10 mouse cellular contexts compared by ENCODE assay signal in the genomic region with DNA sequence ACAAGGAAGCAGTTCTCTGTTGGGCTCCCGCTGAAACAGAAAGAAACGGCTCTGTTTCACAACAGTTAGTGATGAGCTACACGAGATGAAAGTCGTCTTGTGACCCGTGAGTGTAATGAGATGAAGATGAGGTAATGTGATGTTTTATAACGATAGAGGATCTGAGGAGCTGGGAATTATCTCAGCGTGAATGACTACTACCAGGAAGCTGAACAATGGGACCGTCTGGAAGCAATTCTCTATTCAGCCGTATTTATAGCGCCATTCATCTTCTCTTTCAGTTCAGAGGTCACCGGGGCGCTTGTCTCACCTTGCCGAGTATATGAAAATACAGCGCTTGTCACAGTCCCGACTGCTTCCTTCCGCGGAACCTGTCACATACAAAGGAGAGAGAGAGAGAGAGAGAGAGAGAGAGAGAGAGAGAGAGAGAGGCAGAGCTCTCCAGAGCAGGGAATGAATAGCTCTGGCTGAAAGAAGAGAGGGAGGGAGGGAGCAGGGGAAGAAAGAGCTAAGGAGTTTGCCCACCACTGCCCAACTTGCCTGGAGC. TPM values are rescaled to one million over a fixed set of nuclear protein-coding genes. Genes with fewer than 3 reads are reported as not detected.
DNase-seq lines count a peak whose midpoint lies in the region; ATAC-seq and TF ChIP-seq lines count a peak whose summit lies in the region.
"Had no signal": no experiment of that assay in that cellular context is flagged by ENCODE, and none has a peak within 500 bp of the region (broad histone marks: within the 10 kb centered on the region; RNA-seq: fewer than 3 reads in every experiment).

No protein-coding gene starts in this region.

- TF ChIP-seq EP300 in stomach, postnatal 0 days (optimal IDR thresholded peaks at IDR 0.05): no peak

- H3K79me2 ChIP-seq in macrophage (ENCODE audit: inconsistent target): no peaks in the 10 kb centered on the region

- ATAC-seq in lung, embryonic 14.5 days (ENCODE audit: insufficient read depth): no peak
- peak; percentile 55; the same call in 1 of the 2 replicates for ATAC-seq in forebrain, embryonic 11.5 days (replicated peaks; ENCODE audit: low FRiP score)
- ATAC-seq in stomach, postnatal 0 days (ENCODE audit: low FRiP score, low TSS enrichment): no peak
- no peak for ATAC-seq in kidney, embryonic 14.5 days (ENCODE audit: low FRiP score, low TSS enrichment)

- H3K4me3 ChIP-seq in lung, embryonic 14.5 days (ENCODE audit: low read depth, low read length): no peak overlapping the region
- H3K4me3 ChIP-seq in forebrain, embryonic 11.5 days (ENCODE audit: low read depth, low read length): no peak overlapping the region
- peak overlapping the region; percentile 1; the same call in 1 of the 2 replicates for H3K4me3 ChIP-seq in macrophage (ENCODE audit: inconsistent target)
- no peak overlapping the region for H3K4me3 ChIP-seq in stomach, postnatal 0 days (ENCODE audit: low read depth, low read length)
- H3K4me3 ChIP-seq in kidney, embryonic 14.5 days (ENCODE audit: low read length): no peak overlapping the region

- no peaks in the 10 kb centered on the region for H3K9me3 ChIP-seq in lung, embryonic 14.5 days (ENCODE audit: low read depth, low read length)
- no peaks in the 10 kb centered on the region for H3K9me3 ChIP-seq in forebrain, embryonic 11.5 days (ENCODE audit: control insufficient read depth, low read length)
- H3K9me3 ChIP-seq in stomach, postnatal 0 days (ENCODE audit: control insufficient read depth, low read length): no peaks in the 10 kb centered on the region
- no peaks in the 10 kb centered on the region for H3K9me3 ChIP-seq in kidney, embryonic 14.5 days (ENCODE audit: control insufficient read depth, low read length)

- peak; percentile 28 for DNase-seq in lung, embryonic 14.5 days
- DNase-seq in lung, postnatal 4 days: no peak
- peak; percentile 53 for DNase-seq in forebrain, embryonic 11.5 days (ENCODE audit: low spot score)
- no peak for DNase-seq in stomach, postnatal 0 days (ENCODE audit: low spot score)
- DNase-seq in ovary, postnatal 10 days (ENCODE audit: low spot score): no peak
- DNase-seq in right cerebral cortex, postnatal 36 days (ENCODE audit: low spot score in 2 of 2): no peak

- H3K4me2 ChIP-seq in lung, embryonic 14.5 days: no peak overlapping the region
- H3K4me2 ChIP-seq in forebrain, embryonic 11.5 days (ENCODE audit: low read depth, low read length, severe bottlenecking): peak overlapping the region; percentile 21; the same call in 1 of the 2 replicates
- H3K4me2 ChIP-seq in stomach, postnatal 0 days (replicated peaks; ENCODE audit: low read depth): 0 out of 2 replicates have a peak overlapping the region, but pooled peaks have one; percentile 1
- no peak overlapping the region; the same call in 1 of the 2 replicates for H3K4me2 ChIP-seq in kidney, embryonic 14.5 days (replicated peaks; ENCODE audit: low read depth, low read length)

- WGBS in lung, embryonic 14.5 days: 15% methylated on average over 17 of the region's 17 CpGs
- WGBS in forebrain, embryonic 11.5 days: 5% methylated on average over 17 of the region's 17 CpGs
- 4% methylated on average over 17 of the region's 17 CpGs for WGBS in macrophage (ENCODE audit: missing documents)
- WGBS in stomach, postnatal 0 days: 18% methylated on average over 17 of the region's 17 CpGs
- WGBS in kidney, embryonic 14.5 days: 9% methylated on average over 17 of the region's 17 CpGs

- no peaks in the 10 kb centered on the region for H3K36me3 ChIP-seq in lung, embryonic 14.5 days (ENCODE audit: insufficient read depth)
- no peaks in the 10 kb centered on the region for H3K36me3 ChIP-seq in forebrain, embryonic 11.5 days (ENCODE audit: control insufficient read depth, insufficient read depth, low read length)
- no peaks in the 10 kb centered on the region for H3K36me3 ChIP-seq in macrophage (ENCODE audit: inconsistent target)
- H3K36me3 ChIP-seq in stomach, postnatal 0 days (ENCODE audit: control insufficient read depth, insufficient read depth, low read length): no peaks in the 10 kb centered on the region
- H3K36me3 ChIP-seq in kidney, embryonic 14.5 days (ENCODE audit: control insufficient read depth, insufficient read depth, low read length): no peaks in the 10 kb centered on the region

- H3K4me1 ChIP-seq in lung, embryonic 14.5 days (ENCODE audit: insufficient read depth): no peaks in the 10 kb centered on the region
- H3K4me1 ChIP-seq in forebrain, embryonic 11.5 days (replicated peaks; ENCODE audit: control insufficient read depth, insufficient read depth, low read length): 0 out of 2 replicates have a peak, but pooled peaks cover 3% of the 10 kb centered on the region
- H3K4me1 ChIP-seq in stomach, postnatal 0 days (replicated peaks; ENCODE audit: control insufficient read depth, insufficient read depth): no peaks in the 10 kb centered on the region
- no peaks in the 10 kb centered on the region for H3K4me1 ChIP-seq in kidney, embryonic 14.5 days (ENCODE audit: control insufficient read depth, insufficient read depth, low read length)

- H3K27me3 ChIP-seq in lung, embryonic 14.5 days (ENCODE audit: insufficient read depth, low read length): no peaks in the 10 kb centered on the region
- H3K27me3 ChIP-seq in forebrain, embryonic 11.5 days (ENCODE audit: control insufficient read depth, insufficient read depth, low read length): no peaks in the 10 kb centered on the region
- no peaks in the 10 kb centered on the region for H3K27me3 ChIP-seq in stomach, postnatal 0 days (ENCODE audit: control insufficient read depth, insufficient read depth, low read length)
- H3K27me3 ChIP-seq in kidney, embryonic 14.5 days (ENCODE audit: control insufficient read depth, insufficient read depth, low read length): no peaks in the 10 kb centered on the region

- no peak for TF ChIP-seq CTCF in lung, embryonic 14.5 days (IDR thresholded peaks at IDR 0.05; ENCODE audit: low read depth)
- no peak for TF ChIP-seq CTCF in stomach, postnatal 0 days (IDR thresholded peaks at IDR 0.05; ENCODE audit: low read depth)

- H3K9ac ChIP-seq in lung, embryonic 14.5 days: no peak overlapping the region
- H3K9ac ChIP-seq in forebrain, embryonic 11.5 days (ENCODE audit: low read length): no peak overlapping the region
- H3K9ac ChIP-seq in stomach, postnatal 0 days (ENCODE audit: low read length): no peak overlapping the region
- no peak overlapping the region for H3K9ac ChIP-seq in kidney, embryonic 14.5 days (ENCODE audit: low read depth, low read length)

- H3K27ac ChIP-seq in lung, embryonic 14.5 days (ENCODE audit: low read depth): no peak overlapping the region
- H3K27ac ChIP-seq in forebrain, embryonic 11.5 days (ENCODE audit: low read depth, low read length): peak overlapping the region; percentile 26; the same call in 1 of the 2 replicates
- peak overlapping the region; percentile 37 for H3K27ac ChIP-seq in macrophage
- H3K27ac ChIP-seq in stomach, postnatal 0 days (replicated peaks): no peak overlapping the region
- no peak overlapping the region for H3K27ac ChIP-seq in kidney, embryonic 14.5 days (ENCODE audit: low read depth, low read length)

RNA-seq across cellular contexts. Expression of a gene that starts 8.5 kb away (rescaled TPM):
- 72.8 and 81.6 TPM in 2 replicates for polyA plus RNA-seq in lung, embryonic 14.5 days (2014; fragmentation: Nextera tagmentation; extraction: Ambion mirVana)
- 113 and 114 TPM in 2 replicates for polyA plus RNA-seq in forebrain, embryonic 11.5 days (2014; fragmentation: Nextera tagmentation; extraction: Ambion mirVana)
- total RNA-seq in macrophage (2018; cell fraction: chromatin; rRNA removed): 100 to 1,000 TPM in 21 of 26 experiments, 10 to 100 TPM in 5; 79.1 to 244 (median 122) TPM
- total RNA-seq in macrophage (2018; cell fraction: cytosol; rRNA removed): 10 to 100 TPM; 17.4 to 38.7 (median 21.2) TPM
- 100 to 1,000 TPM in 5 of 26 experiments, 10 to 100 TPM in 21; 37.4 to 145 (median 72.1) TPM for total RNA-seq in macrophage (2018; cell fraction: nucleus; rRNA removed)
- 20.5 to 27.6 TPM (median 25.1 TPM) in 3 replicates for polyA plus RNA-seq in macrophage (2018)
- polyA plus RNA-seq in stomach, postnatal 0 days (2015; fragmentation: Nextera tagmentation; extraction: Ambion mirVana): 17.3 and 17.9 TPM in 2 replicates
- 34.6 and 71.1 TPM in 2 replicates for polyA plus RNA-seq in kidney, embryonic 14.5 days (2014; fragmentation: Nextera tagmentation; extraction: Ambion mirVana)

RNA-seq across cellular contexts. Expression of a gene that starts 12.3 kb away (rescaled TPM):
- polyA plus RNA-seq in lung, embryonic 14.5 days (2014; fragmentation: Nextera tagmentation; extraction: Ambion mirVana): 20.3 and 22.1 TPM in 2 replicates
- polyA plus RNA-seq in forebrain, embryonic 11.5 days (2014; fragmentation: Nextera tagmentation; extraction: Ambion mirVana): 3.9 and 4.2 TPM in 2 replicates
- total RNA-seq in macrophage (2018; cell fraction: chromatin; rRNA removed): 1,000 to 10,000 TPM in 8 of 26 experiments, 100 to 1,000 TPM in 7, 10 to 100 TPM in 9, 1 to 10 TPM in 2; 8.1 to 2,694 (median 459) TPM
- 100 to 1,000 TPM in 9 of 26 experiments, 10 to 100 TPM in 11, 1 to 10 TPM in 6; 3.3 to 518 (median 52.4) TPM for total RNA-seq in macrophage (2018; cell fraction: cytosol; rRNA removed)
- total RNA-seq in macrophage (2018; cell fraction: nucleus; rRNA removed): 1,000 to 10,000 TPM in 6 of 26 experiments, 100 to 1,000 TPM in 10, 10 to 100 TPM in 9, 1 to 10 TPM in 1; 3.9 to 1,252 (median 344) TPM
- polyA plus RNA-seq in macrophage (2018): 6.5 to 14.8 TPM (median 7.5 TPM) in 3 replicates
- polyA plus RNA-seq in stomach, postnatal 0 days (2015; fragmentation: Nextera tagmentation; extraction: Ambion mirVana): 3.3 and 3.7 TPM in 2 replicates
- polyA plus RNA-seq in kidney, embryonic 14.5 days (2014; fragmentation: Nextera tagmentation; extraction: Ambion mirVana): 6.4 and 7.3 TPM in 2 replicates
- total RNA-seq: megakaryocyte-erythroid progenitor cell, adult 5-6 weeks had no signal

RNA-seq across cellular contexts. Expression of a gene that starts 47.4 kb away (rescaled TPM):
- not detected in 2 replicates for polyA plus RNA-seq in lung, embryonic 14.5 days (2014; fragmentation: Nextera tagmentation; extraction: Ambion mirVana)
- polyA plus RNA-seq in forebrain, embryonic 11.5 days (2014; fragmentation: Nextera tagmentation; extraction: Ambion mirVana): not detected in 2 replicates
- total RNA-seq in macrophage (2018; cell fraction: chromatin; rRNA removed): not detected
- total RNA-seq in macrophage (2018; cell fraction: cytosol; rRNA removed): not detected
- total RNA-seq in macrophage (2018; cell fraction: nucleus; rRNA removed): not detected
- not detected in 3 replicates for polyA plus RNA-seq in macrophage (2018)
- not detected in 2 replicates for polyA plus RNA-seq in stomach, postnatal 0 days (2015; fragmentation: Nextera tagmentation; extraction: Ambion mirVana)
- polyA plus RNA-seq in kidney, embryonic 14.5 days (2014; fragmentation: Nextera tagmentation; extraction: Ambion mirVana): not detected in 2 replicates
- total RNA-seq: megakaryocyte-erythroid progenitor cell, adult 5-6 weeks had no signal
- polyA plus RNA-seq: frontal cortex, adult 2 months had no signal

Comparison
In these comparisons a context has a peak if more than half of its experiments do, and no peak if none do; other contexts are left out.
1. DNase-seq: peak in lung, embryonic 14.5 days (single experiment) and forebrain, embryonic 11.5 days (single experiment); none in lung, postnatal 4 days (0 of 2), stomach, postnatal 0 days (single experiment), ovary, postnatal 10 days (single experiment) and right cerebral cortex, postnatal 36 days (0 of 2).
2. H3K27ac ChIP-seq: peak in forebrain, embryonic 11.5 days (single experiment) and macrophage (single experiment); none in lung, embryonic 14.5 days (single experiment), stomach, postnatal 0 days (single experiment) and kidney, embryonic 14.5 days (single experiment).
3. H3K4me2 ChIP-seq: peak in forebrain, embryonic 11.5 days (single experiment) and stomach, postnatal 0 days (single experiment); none in lung, embryonic 14.5 days (single experiment) and kidney, embryonic 14.5 days (single experiment).